Mouse (Mus musculus) limb, embryonic 12.5 days (tissue): ENCODE measurements at regions not wholly inside any gene's neighbourhood (a gene's known extent, or its start where the extent isn't known, plus 50 kb on each side); places are given as distances from the start of the nearest gene placed in this dataset. TPM values are rescaled to one million over a fixed set of nuclear protein-coding genes. Genes with fewer than 3 reads are reported as not detected.

Experiments
- microRNA-seq: library from miRNA; unstranded; fragments of <30 nt; microRNA quantifications from one replicate; pipeline ENCODE4, GENCODE M21; 2017

Small RNAs in the stretch of these regions (microRNA-seq; reads per million reads assigned to microRNA genes)
- not detected for gene Gm24810
